Mouse (Mus musculus) spleen, adult 10 weeks (tissue): Measurements from ENCODE around the gene Rfng. TPM values are rescaled to one million over a fixed set of nuclear protein-coding genes. Genes with fewer than 3 reads are reported as not detected.

Experiments used
- polyA plus RNA-seq: library from polyadenylated mRNA; stranded (reverse); fragments of 350-450 nt; fragmentation: Illumina TruSeq; extraction: RNeasy Lipid Tissue Mini Kit (QIAGEN cat#74804); gene quantifications from one replicate; pipeline ENCODE4 v1.2.3, GENCODE M21; 2015; ENCODE audit warnings: low replicate concordance; ENCODE audit not compliant: insufficient read depth

Rfng gene
- polyA plus RNA-seq = 9.5 TPM

GRCm38 (mm10) chr11:120784064-120784791, at the start of gene Rfng, which contains the start of gene Gps1:
TSS of gene Rfng (minus strand) at chr11:120784207.
TSS of gene Gps1 (plus strand) at chr11:120784272.

GRCm38 (mm10) chr11:120823956-120824786, 40.2 kb upstream of the Rfng start, which contains the start of gene Fasn:
TSS of gene Fasn (minus strand) at chr11:120824547.

GRCm38 (mm10) chr11:120795756-120796613, 12.0 kb upstream of the Rfng start, which contains the start of gene Dus1l:
TSS of gene Dus1l (minus strand) at chr11:120796403.

GRCm38 (mm10) chr11:120762672-120763041, 21.4 kb downstream of the Rfng start, which contains the start of gene Hmga1b:
TSS of gene Hmga1b (plus strand) at chr11:120762794.

GRCm38 (mm10) chr11:120731858-120732680, 51.9 kb downstream of the Rfng start, which contains the start of gene Cbr2:
TSS of gene Cbr2 (minus strand) at chr11:120732114.

Other genes starting within 250 kb of the Rfng start
- 25.6 TPM for gene Mcrip1, start 234.5 kb downstream of the Rfng start, polyA plus RNA-seq
- not detected for gene Ppp1r27, start 233.1 kb downstream of the Rfng start, polyA plus RNA-seq
- gene P4hb, start 211.0 kb downstream of the Rfng start, polyA plus RNA-seq = 169 TPM
- gene Arhgdia, start 202.6 kb downstream of the Rfng start, polyA plus RNA-seq = 169 TPM
- 65.0 TPM for gene Alyref, start 185.8 kb downstream of the Rfng start, polyA plus RNA-seq
- gene Anapc11, start 185.8 kb downstream of the Rfng start, polyA plus RNA-seq = 30.2 TPM
- not detected for gene Npb, start 175.7 kb downstream of the Rfng start, polyA plus RNA-seq
- gene Pcyt2, start 166.3 kb downstream of the Rfng start, polyA plus RNA-seq = 42.1 TPM
- 70.1 TPM for gene Sirt7, start 159.0 kb downstream of the Rfng start, polyA plus RNA-seq
- gene Mafg, start 150.6 kb downstream of the Rfng start, polyA plus RNA-seq = 22.5 TPM
- 1.8 TPM for gene Pycr1, start 140.4 kb downstream of the Rfng start, polyA plus RNA-seq
- gene Myadml2, start 136.0 kb downstream of the Rfng start, polyA plus RNA-seq = 0.73 TPM
- gene Notum, start 123.0 kb downstream of the Rfng start, polyA plus RNA-seq = not detected
- 22.3 TPM for gene Aspscr1, start 111.2 kb downstream of the Rfng start, polyA plus RNA-seq
- gene Cenpx, start 70.5 kb downstream of the Rfng start, polyA plus RNA-seq = 28.0 TPM
- gene Lrrc45, start 70.3 kb downstream of the Rfng start, polyA plus RNA-seq = 10.3 TPM
- 1.2 TPM for gene Rac3, start 62.7 kb downstream of the Rfng start, polyA plus RNA-seq
- gene Dcxr, start 56.9 kb downstream of the Rfng start, polyA plus RNA-seq = 7.8 TPM
- gene Cbr2, start 52.1 kb downstream of the Rfng start, polyA plus RNA-seq = 1.7 TPM
- gene Hmga1b, start 21.4 kb downstream of the Rfng start, polyA plus RNA-seq = 0.40 TPM
- 50.2 TPM for gene Gps1, start 65 bp upstream of the Rfng start, polyA plus RNA-seq
- gene Dus1l, start 12.2 kb upstream of the Rfng start, polyA plus RNA-seq = 29.3 TPM
- 6.7 TPM for gene Fasn, start 40.3 kb upstream of the Rfng start, polyA plus RNA-seq
- gene Ccdc57, start 148.7 kb upstream of the Rfng start, polyA plus RNA-seq = 0.43 TPM
- gene Slc16a3, start 164.3 kb upstream of the Rfng start, polyA plus RNA-seq = 2.0 TPM
- 123 TPM for gene Csnk1d, start 207.1 kb upstream of the Rfng start, polyA plus RNA-seq